Mouse (Mus musculus): ENCODE data around the gene Tspan18. TPM values are rescaled to one million over a fixed set of nuclear protein-coding genes. Genes with fewer than 3 reads are reported as not detected.

Tspan18 gene
- total RNA-seq, 1 experiment from 2014 or later, result 0.23 TPM

GRCm38 (mm10) chr2:93152883-93153491 lies 181.3 kb downstream of the Tspan18 start:
- no peak for ATAC-seq (ENCODE audit: extremely low read depth, insufficient number of reproducible peaks, low FRiP score, poor library complexity, severe bottlenecking)

- ATAC-seq (ENCODE audit: extremely low read depth, insufficient number of reproducible peaks, low FRiP score, poor library complexity, severe bottlenecking), result no peak
Observed at GRCm38 (mm10) chr2:93152191-93152601, 182.1 kb downstream of the Tspan18 start.

Other genes with a start within 250 kb of the Tspan18 start
- gene Trp53i11, start 147.0 kb downstream of the Tspan18 start, total RNA-seq (2017), result 117 and 132 TPM in 2 replicates
- gene Cd82, start 128.6 kb upstream of the Tspan18 start, total RNA-seq (2017), result 147 and 156 TPM in 2 replicates
- not detected in 2 replicates for gene Gm10803, start 226.1 kb upstream of the Tspan18 start, total RNA-seq (2017)

All from neutrophil, adult 5-6 weeks (primary cell).